Mouse (Mus musculus) ovary, postnatal 36 days (tissue): ENCODE measurements around the gene Ceacam12.
"Not testable (repeated sequence)": the region's sequence is repeated elsewhere in the genome, so short reads cannot be mapped to it uniquely, and the experiment has no call there.

Experiments used
- DNase-seq: peaks from one replicate; pipeline ENCODE4 v3.0.0; 2022; ENCODE audit warnings: low spot score, mixed read lengths

Gene Ceacam12

GRCm38 (mm10) chr7:18065629-18066028 is at the start of gene Ceacam12:
Gene Ceacam12, plus strand, starts transcription at chr7:18065929.
- no peak for DNase-seq

- DNase-seq: not testable (repeated sequence)
Measured at GRCm38 (mm10) chr7:18073821-18074220, 8.1 kb downstream of the Ceacam12 start.

- no peak for DNase-seq
Measured at GRCm38 (mm10) chr7:18100785-18101184, 35.1 kb downstream of the Ceacam12 start.
